Mouse (Mus musculus): ENCODE results near the gene Plk5. TPM values are rescaled to one million over a fixed set of nuclear protein-coding genes. Genes with fewer than 3 reads are reported as not detected.

Gene Plk5
- total and polyA plus RNA-seq, 3 experiments: 0.19 TPM; not detected in 1

- no peak for DNase-seq (ENCODE audit: low read depth, low spot score)
- no peaks in the 10 kb centered on the region for H3K9me3 ChIP-seq (replicated peaks; ENCODE audit: insufficient read depth, low read length)
- H3K27me3 ChIP-seq (ENCODE audit: control insufficient read depth in 1 of 2, insufficient read depth in 2 of 2, low read length in 2 of 2): no peaks in the 10 kb centered on the region
- H3K9ac ChIP-seq (ENCODE audit: control insufficient read depth, low read depth, low read length, poor library complexity, severe bottlenecking): no peak overlapping the region
- no peak overlapping the region for H3K27ac ChIP-seq (ENCODE audit: control insufficient read depth, low read depth, low read length)
- TF ChIP-seq NELFE (IDR thresholded peaks at IDR 0.05; ENCODE audit: low read depth, low read length) (no peak), NRF1 (IDR thresholded peaks at IDR 0.05; ENCODE audit: insufficient read depth, low read depth, low read length, poor library complexity, severe bottlenecking) (no peak), MYB (IDR thresholded peaks at IDR 0.05; ENCODE audit: low read depth, low read length) (no peak), MEF2A (IDR thresholded peaks at IDR 0.05; ENCODE audit: extremely low read depth, insufficient replicate concordance, low read depth, low read length, poor library complexity, severe bottlenecking) (no peak), CTCF (IDR thresholded peaks at IDR 0.05 in 2 of 3, conservative IDR thresholded peaks at IDR 0.05 in 1 of 3; ENCODE audit: control insufficient read depth in 1 of 3, insufficient read depth in 1 of 3, low read depth in 2 of 3, low read length in 3 of 3, poor library complexity in 1 of 3, severe bottlenecking in 1 of 3) (no peak), USF2 (IDR thresholded peaks at IDR 0.05; ENCODE audit: borderline replicate concordance in 1 of 2, insufficient read depth in 1 of 2, low read depth in 1 of 2, low read length in 2 of 2) (no peak), GATA1 (IDR thresholded peaks at IDR 0.05; ENCODE audit: low read depth, low read length) (no peak), ZNF384 (IDR thresholded peaks at IDR 0.05; ENCODE audit: low read depth, low read length) (no peak), ZC3H11A (IDR thresholded peaks at IDR 0.05; ENCODE audit: low read depth, low read length) (no peak), MAX (IDR thresholded peaks at IDR 0.05; ENCODE audit: low read length) (no peak), TCF12 (IDR thresholded peaks at IDR 0.05; ENCODE audit: low read depth, low read length) (no peak)
- H3K79me2 ChIP-seq (ENCODE audit: control insufficient read depth, insufficient read depth, low read length, poor library complexity): no peaks in the 10 kb centered on the region
- H3K36me3 ChIP-seq (ENCODE audit: control insufficient read depth in 1 of 2, insufficient read depth in 2 of 2, low read length in 2 of 2): peaks cover 2 to 5% of the 10 kb centered on the region in 2 experiments; a peak in 3 of 4 replicates
- no peak overlapping the region for H3K4me3 ChIP-seq (ENCODE audit: control insufficient read depth in 1 of 2, insufficient read depth in 1 of 2, low read depth in 2 of 2, low read length in 2 of 2)
- H3K4me1 ChIP-seq (ENCODE audit: control insufficient read depth in 1 of 2, insufficient read depth in 2 of 2, low read length in 2 of 2): peaks cover 2 to 8% of the 10 kb centered on the region in 2 experiments; a peak in 3 of 4 replicates
Observed at GRCm38 (mm10) chr10:80412656-80413541, 56.6 kb downstream of the Plk5 start.

Other genes starting within 250 kb of the Plk5 start
- gene Stk11, start 240.7 kb upstream of the Plk5 start, total RNA-seq (2012; rRNA removed): 77.8 and 108 TPM in 2 replicates
- gene Stk11, start 240.7 kb upstream of the Plk5 start, polyA plus RNA-seq (2012; ENCODE audit: insufficient read depth in 1 of 2, insufficient read length in 2 of 2, low read depth in 1 of 2, low replicate concordance in 2 of 2, missing spikeins in 1 of 2): 100 to 1,000 TPM in 1 of 2 experiments, not detected in 1; 188 TPM
- gene Atp5d, start 217.8 kb upstream of the Plk5 start, total RNA-seq (2012; rRNA removed): 308 and 324 TPM in 2 replicates
- 100 to 1,000 TPM; 300 to 657 TPM for gene Atp5d, start 217.8 kb upstream of the Plk5 start, polyA plus RNA-seq (2012; ENCODE audit: insufficient read depth in 1 of 2, insufficient read length in 2 of 2, low read depth in 1 of 2, low replicate concordance in 2 of 2, missing spikeins in 1 of 2)
- gene Cbarp, start 215.6 kb upstream of the Plk5 start, total RNA-seq (2012; rRNA removed): 4.8 and 6.8 TPM in 2 replicates
- 10 to 100 TPM in 1 of 2 experiments, not detected in 1; 19.3 TPM for gene Cbarp, start 215.6 kb upstream of the Plk5 start, polyA plus RNA-seq (2012; ENCODE audit: insufficient read depth in 1 of 2, insufficient read length in 2 of 2, low read depth in 1 of 2, low replicate concordance in 2 of 2, missing spikeins in 1 of 2)
- 8.1 and 8.3 TPM in 2 replicates for gene Midn, start 208.2 kb upstream of the Plk5 start, total RNA-seq (2012; rRNA removed)
- 10 to 100 TPM in 1 of 2 experiments, not detected in 1; 26.7 TPM for gene Midn, start 208.2 kb upstream of the Plk5 start, polyA plus RNA-seq (2012; ENCODE audit: insufficient read depth in 1 of 2, insufficient read length in 2 of 2, low read depth in 1 of 2, low replicate concordance in 2 of 2, missing spikeins in 1 of 2)
- gene Cirbp, start 190.5 kb upstream of the Plk5 start, total RNA-seq (2012; rRNA removed): 21.2 and 27.2 TPM in 2 replicates
- gene Cirbp, start 190.5 kb upstream of the Plk5 start, polyA plus RNA-seq (2012; ENCODE audit: insufficient read depth in 1 of 2, insufficient read length in 2 of 2, low read depth in 1 of 2, low replicate concordance in 2 of 2, missing spikeins in 1 of 2): 10 to 100 TPM in 1 of 2 experiments, not detected in 1; 56.6 TPM
- gene 1600002K03Rik, start 183.5 kb upstream of the Plk5 start, total RNA-seq (2012; rRNA removed): 16.9 and 17.7 TPM in 2 replicates
- 10 to 100 TPM in 1 of 2 experiments, not detected in 1; 11.4 TPM for gene 1600002K03Rik, start 183.5 kb upstream of the Plk5 start, polyA plus RNA-seq (2012; ENCODE audit: insufficient read depth in 1 of 2, insufficient read length in 2 of 2, low read depth in 1 of 2, low replicate concordance in 2 of 2, missing spikeins in 1 of 2)
- gene Efna2, start 177.0 kb upstream of the Plk5 start, total RNA-seq (2012; rRNA removed): 0.12 TPM in 1 of 2 replicates, not detected in the other
- gene Efna2, start 177.0 kb upstream of the Plk5 start, polyA plus RNA-seq (2012; ENCODE audit: insufficient read depth in 1 of 2, insufficient read length in 2 of 2, low read depth in 1 of 2, low replicate concordance in 2 of 2, missing spikeins in 1 of 2): 1 to 10 TPM in 1 of 2 experiments, not detected in 1; 2.8 TPM
- 34.8 and 35.3 TPM in 2 replicates for gene Mum1, start 130.0 kb upstream of the Plk5 start, total RNA-seq (2012; rRNA removed)
- gene Mum1, start 130.0 kb upstream of the Plk5 start, polyA plus RNA-seq (2012; ENCODE audit: insufficient read depth in 1 of 2, insufficient read length in 2 of 2, low read depth in 1 of 2, low replicate concordance in 2 of 2, missing spikeins in 1 of 2): 10 to 100 TPM; 34.0 to 55.2 TPM
- 341 and 377 TPM in 2 replicates for gene Ndufs7, start 107.3 kb upstream of the Plk5 start, total RNA-seq (2012; rRNA removed)
- gene Ndufs7, start 107.3 kb upstream of the Plk5 start, polyA plus RNA-seq (2012; ENCODE audit: insufficient read depth in 1 of 2, insufficient read length in 2 of 2, low read depth in 1 of 2, low replicate concordance in 2 of 2, missing spikeins in 1 of 2): 100 to 1,000 TPM in 1 of 2 experiments, not detected in 1; 458 TPM
- gene Gamt, start 95.4 kb upstream of the Plk5 start, total RNA-seq (2012; rRNA removed): 4.1 and 6.0 TPM in 2 replicates
- gene Gamt, start 95.4 kb upstream of the Plk5 start, polyA plus RNA-seq (2012; ENCODE audit: insufficient read depth in 1 of 2, insufficient read length in 2 of 2, low read depth in 1 of 2, low replicate concordance in 2 of 2, missing spikeins in 1 of 2): 1 to 10 TPM in 1 of 2 experiments, not detected in 1; 8.4 TPM
- gene Dazap1, start 95.0 kb upstream of the Plk5 start, total RNA-seq (2012; rRNA removed): 159 and 166 TPM in 2 replicates
- gene Dazap1, start 95.0 kb upstream of the Plk5 start, polyA plus RNA-seq (2012; ENCODE audit: insufficient read depth in 1 of 2, insufficient read length in 2 of 2, low read depth in 1 of 2, low replicate concordance in 2 of 2, missing spikeins in 1 of 2): 100 to 1,000 TPM in 1 of 2 experiments, not detected in 1; 236 TPM
- 3,963 and 4,320 TPM in 2 replicates for gene Rps15, start 64.0 kb upstream of the Plk5 start, total RNA-seq (2012; rRNA removed)
- gene Rps15, start 64.0 kb upstream of the Plk5 start, polyA plus RNA-seq (2012; ENCODE audit: insufficient read depth in 1 of 2, insufficient read length in 2 of 2, low read depth in 1 of 2, low replicate concordance in 2 of 2, missing spikeins in 1 of 2): 1,000 to 10,000 TPM; 1,331 to 3,905 TPM
- 0.39 and 0.58 TPM in 2 replicates for gene Apc2, start 60.5 kb upstream of the Plk5 start, total RNA-seq (2012; rRNA removed)
- gene Apc2, start 60.5 kb upstream of the Plk5 start, polyA plus RNA-seq (2012; ENCODE audit: insufficient read depth in 1 of 2, insufficient read length in 2 of 2, low read depth in 1 of 2, low replicate concordance in 2 of 2, missing spikeins in 1 of 2): 1 to 10 TPM in 1 of 2 experiments, not detected in 1; 1.2 TPM
- gene 2310011J03Rik, start 35.9 kb upstream of the Plk5 start, total RNA-seq (2012; rRNA removed): 68.9 and 81.5 TPM in 2 replicates
- gene 2310011J03Rik, start 35.9 kb upstream of the Plk5 start, polyA plus RNA-seq (2012; ENCODE audit: insufficient read depth in 1 of 2, insufficient read length in 2 of 2, low read depth in 1 of 2, low replicate concordance in 2 of 2, missing spikeins in 1 of 2): 10 to 100 TPM in 1 of 2 experiments, not detected in 1; 65.7 TPM
- 6.1 and 6.5 TPM in 2 replicates for gene Pcsk4, start 27.0 kb upstream of the Plk5 start, total RNA-seq (2012; rRNA removed)
- gene Pcsk4, start 27.0 kb upstream of the Plk5 start, polyA plus RNA-seq (2012; ENCODE audit: insufficient read depth in 1 of 2, insufficient read length in 2 of 2, low read depth in 1 of 2, low replicate concordance in 2 of 2, missing spikeins in 1 of 2): 10 to 100 TPM in 1 of 2 experiments, not detected in 1; 23.1 TPM
- gene Reep6, start 26.5 kb upstream of the Plk5 start, total RNA-seq (2012; rRNA removed): 3.1 and 3.2 TPM in 2 replicates
- gene Reep6, start 26.5 kb upstream of the Plk5 start, polyA plus RNA-seq (2012; ENCODE audit: insufficient read depth in 1 of 2, insufficient read length in 2 of 2, low read depth in 1 of 2, low replicate concordance in 2 of 2, missing spikeins in 1 of 2): 10 to 100 TPM in 1 of 2 experiments, not detected in 1; 27.9 TPM
- gene Adamtsl5, start 8.0 kb upstream of the Plk5 start, total RNA-seq (2012; rRNA removed): 2.4 and 3.9 TPM in 2 replicates
- 10 to 100 TPM in 1 of 2 experiments, not detected in 1; 16.5 TPM for gene Adamtsl5, start 8.0 kb upstream of the Plk5 start, polyA plus RNA-seq (2012; ENCODE audit: insufficient read depth in 1 of 2, insufficient read length in 2 of 2, low read depth in 1 of 2, low replicate concordance in 2 of 2, missing spikeins in 1 of 2)
- gene Mex3d, start 31.2 kb downstream of the Plk5 start, total RNA-seq (2012; rRNA removed): 14.1 and 15.6 TPM in 2 replicates
- 10 to 100 TPM in 1 of 2 experiments, not detected in 1; 18.8 TPM for gene Mex3d, start 31.2 kb downstream of the Plk5 start, polyA plus RNA-seq (2012; ENCODE audit: insufficient read depth in 1 of 2, insufficient read length in 2 of 2, low read depth in 1 of 2, low replicate concordance in 2 of 2, missing spikeins in 1 of 2)
- 81.4 and 86.9 TPM in 2 replicates for gene Mbd3, start 43.1 kb downstream of the Plk5 start, total RNA-seq (2012; rRNA removed)
- 100 to 1,000 TPM in 1 of 2 experiments, not detected in 1; 289 TPM for gene Mbd3, start 43.1 kb downstream of the Plk5 start, polyA plus RNA-seq (2012; ENCODE audit: insufficient read depth in 1 of 2, insufficient read length in 2 of 2, low read depth in 1 of 2, low replicate concordance in 2 of 2, missing spikeins in 1 of 2)
- gene Uqcr11, start 50.4 kb downstream of the Plk5 start, total RNA-seq (2012; rRNA removed): 879 and 935 TPM in 2 replicates
- gene Uqcr11, start 50.4 kb downstream of the Plk5 start, polyA plus RNA-seq (2012; ENCODE audit: insufficient read depth in 1 of 2, insufficient read length in 2 of 2, low read depth in 1 of 2, low replicate concordance in 2 of 2, missing spikeins in 1 of 2): 100 to 1,000 TPM in 1 of 2 experiments, not detected in 1; 481 TPM
- gene Tcf3, start 77.2 kb downstream of the Plk5 start, total RNA-seq (2012; rRNA removed): 113 and 125 TPM in 2 replicates
- gene Tcf3, start 77.2 kb downstream of the Plk5 start, polyA plus RNA-seq (2012; ENCODE audit: insufficient read depth in 1 of 2, insufficient read length in 2 of 2, low read depth in 1 of 2, low replicate concordance in 2 of 2, missing spikeins in 1 of 2): 100 to 1,000 TPM in 1 of 2 experiments, not detected in 1; 258 TPM
- not detected in 2 replicates for gene Onecut3, start 138.4 kb downstream of the Plk5 start, total RNA-seq (2012; rRNA removed)
- gene Onecut3, start 138.4 kb downstream of the Plk5 start, polyA plus RNA-seq (2012; ENCODE audit: insufficient read depth in 1 of 2, insufficient read length in 2 of 2, low read depth in 1 of 2, low replicate concordance in 2 of 2, missing spikeins in 1 of 2): not detected
- 0.03 TPM in 1 of 2 replicates, not detected in the other for gene Atp8b3, start 182.7 kb downstream of the Plk5 start, total RNA-seq (2012; rRNA removed)
- under 1 TPM in 1 of 2 experiments, not detected in 1; 0.13 TPM for gene Atp8b3, start 182.7 kb downstream of the Plk5 start, polyA plus RNA-seq (2012; ENCODE audit: insufficient read depth in 1 of 2, insufficient read length in 2 of 2, low read depth in 1 of 2, low replicate concordance in 2 of 2, missing spikeins in 1 of 2)
- 14.3 and 14.7 TPM in 2 replicates for gene Rexo1, start 205.1 kb downstream of the Plk5 start, total RNA-seq (2012; rRNA removed)
- 10 to 100 TPM in 1 of 2 experiments, not detected in 1; 54.6 TPM for gene Rexo1, start 205.1 kb downstream of the Plk5 start, polyA plus RNA-seq (2012; ENCODE audit: insufficient read depth in 1 of 2, insufficient read length in 2 of 2, low read depth in 1 of 2, low replicate concordance in 2 of 2, missing spikeins in 1 of 2)
- 30.0 and 37.1 TPM in 2 replicates for gene Klf16, start 220.9 kb downstream of the Plk5 start, total RNA-seq (2012; rRNA removed)
- 10 to 100 TPM in 1 of 2 experiments, not detected in 1; 51.1 TPM for gene Klf16, start 220.9 kb downstream of the Plk5 start, polyA plus RNA-seq (2012; ENCODE audit: insufficient read depth in 1 of 2, insufficient read length in 2 of 2, low read depth in 1 of 2, low replicate concordance in 2 of 2, missing spikeins in 1 of 2)
- gene Abhd17a, start 233.9 kb downstream of the Plk5 start, total RNA-seq (2012; rRNA removed): 89.6 and 98.5 TPM in 2 replicates
- gene Abhd17a, start 233.9 kb downstream of the Plk5 start, polyA plus RNA-seq (2012; ENCODE audit: insufficient read depth in 1 of 2, insufficient read length in 2 of 2, low read depth in 1 of 2, low replicate concordance in 2 of 2, missing spikeins in 1 of 2): 100 to 1,000 TPM in 1 of 2 experiments, 10 to 100 TPM in 1; 96.2 to 136 TPM
- 34.2 and 36.5 TPM in 2 replicates for gene Scamp4, start 246.4 kb downstream of the Plk5 start, total RNA-seq (2012; rRNA removed)
- 100 to 1,000 TPM in 1 of 2 experiments, not detected in 1; 140 TPM for gene Scamp4, start 246.4 kb downstream of the Plk5 start, polyA plus RNA-seq (2012; ENCODE audit: insufficient read depth in 1 of 2, insufficient read length in 2 of 2, low read depth in 1 of 2, low replicate concordance in 2 of 2, missing spikeins in 1 of 2)
- 7.2 and 7.7 TPM in 2 replicates for gene Adat3, start 246.4 kb downstream of the Plk5 start, total RNA-seq (2012; rRNA removed)
- gene Adat3, start 246.4 kb downstream of the Plk5 start, polyA plus RNA-seq (2012; ENCODE audit: insufficient read depth in 1 of 2, insufficient read length in 2 of 2, low read depth in 1 of 2, low replicate concordance in 2 of 2, missing spikeins in 1 of 2): 1 to 10 TPM in 1 of 2 experiments, not detected in 1; 7.4 TPM
- 1.4 and 1.8 TPM in 2 replicates for gene Gm49322, start 249.6 kb downstream of the Plk5 start, total RNA-seq (2012; rRNA removed)
- 1 to 10 TPM in 1 of 2 experiments, not detected in 1; 2.1 TPM for gene Gm49322, start 249.6 kb downstream of the Plk5 start, polyA plus RNA-seq (2012; ENCODE audit: insufficient read depth in 1 of 2, insufficient read length in 2 of 2, low read depth in 1 of 2, low replicate concordance in 2 of 2, missing spikeins in 1 of 2)